Mouse (Mus musculus) fibroblast of lung, adult 2 months (primary cell): ENCODE measurements at regions not wholly inside any gene's neighbourhood (a gene's known extent, or its start where the extent isn't known, plus 50 kb on each side); places are given as distances from the start of the nearest gene placed in this dataset.

Experiments
- DNase-seq: peaks from one replicate; pipeline ENCODE4 v3.0.0-alpha.2; 2011; ENCODE audit warnings: low read depth

DNA sequence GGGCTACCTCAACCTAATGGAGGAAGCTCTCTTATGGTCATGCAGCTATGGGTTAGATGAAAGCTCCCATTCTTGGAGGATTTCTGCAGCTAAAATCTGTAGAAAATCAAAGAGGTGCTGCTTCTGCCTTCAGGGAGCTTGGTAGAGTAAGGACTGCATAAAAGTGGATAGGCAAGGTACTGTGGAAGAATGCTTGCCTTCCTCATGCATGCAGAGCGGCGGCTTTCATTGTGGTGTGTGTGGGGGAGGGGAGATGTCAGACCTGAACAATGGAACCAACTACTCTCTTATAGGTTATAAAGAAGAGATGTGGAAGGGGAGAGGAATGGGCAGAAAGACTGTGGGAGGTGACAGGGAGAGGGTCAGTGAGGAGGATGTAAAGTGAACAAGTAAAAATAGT lies 392.8 kb upstream of the Atp11b start:
- no peak for DNase-seq

DNA sequence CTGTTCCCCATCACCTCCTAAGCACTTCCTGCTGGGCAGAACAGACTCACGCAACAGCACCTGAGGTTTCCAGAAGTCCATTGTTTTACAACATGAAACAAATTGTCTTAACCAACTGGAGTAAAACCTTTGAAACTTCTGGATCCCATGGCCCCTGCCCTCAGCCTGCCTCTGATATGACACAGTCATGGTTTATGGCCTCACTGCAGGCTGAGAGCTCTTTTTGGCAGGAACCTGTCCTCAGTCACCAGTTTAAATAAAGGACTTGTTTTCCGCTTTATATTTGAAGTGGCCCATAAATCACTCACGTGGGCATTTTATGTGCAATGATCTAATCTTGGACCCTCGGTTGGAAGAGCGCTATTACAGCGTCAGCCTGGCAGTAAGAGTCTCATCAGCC lies 388.5 kb upstream of the Atp11b start:
- no peak for DNase-seq

DNA sequence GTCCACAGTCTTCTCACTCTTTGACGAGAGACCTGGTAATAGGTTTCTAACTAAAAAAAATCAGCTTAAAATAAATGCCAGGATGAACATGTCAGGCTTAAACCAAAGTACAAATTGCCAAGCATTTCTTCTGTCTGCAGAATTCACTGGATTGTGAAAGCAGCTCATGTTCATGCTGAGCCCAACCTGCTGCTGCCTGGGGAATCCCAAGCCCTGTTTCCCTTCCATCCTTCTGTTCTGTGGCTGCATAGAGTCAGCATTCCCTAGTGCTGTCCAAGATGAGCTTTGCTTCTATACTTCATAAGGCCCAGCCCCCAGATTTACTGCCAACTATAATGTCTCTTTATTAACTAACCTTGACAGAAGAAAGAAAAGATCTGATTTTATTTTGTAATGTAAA lies 381.6 kb upstream of the Atp11b start:
- DNase-seq = no peak

DNA sequence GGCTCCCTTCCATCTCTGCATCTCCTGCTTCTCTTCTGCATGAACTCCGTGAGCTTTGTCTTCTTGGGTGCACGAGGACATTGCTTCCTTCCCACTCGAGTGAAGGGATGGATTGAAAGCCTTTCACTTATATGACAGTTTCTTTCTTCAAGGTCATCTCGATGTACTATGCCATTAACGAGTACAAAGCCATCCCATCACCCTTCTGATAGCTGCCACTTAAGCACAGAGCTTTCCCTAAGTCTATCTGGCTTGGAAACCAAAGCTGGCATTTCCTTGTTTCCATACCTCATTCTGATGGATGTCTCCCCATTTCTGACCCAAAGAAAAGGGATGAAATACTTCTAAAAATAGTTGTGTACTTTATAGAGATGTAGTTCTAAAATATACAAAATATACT lies 366.5 kb upstream of the Atp11b start:
- no peak for DNase-seq

DNA sequence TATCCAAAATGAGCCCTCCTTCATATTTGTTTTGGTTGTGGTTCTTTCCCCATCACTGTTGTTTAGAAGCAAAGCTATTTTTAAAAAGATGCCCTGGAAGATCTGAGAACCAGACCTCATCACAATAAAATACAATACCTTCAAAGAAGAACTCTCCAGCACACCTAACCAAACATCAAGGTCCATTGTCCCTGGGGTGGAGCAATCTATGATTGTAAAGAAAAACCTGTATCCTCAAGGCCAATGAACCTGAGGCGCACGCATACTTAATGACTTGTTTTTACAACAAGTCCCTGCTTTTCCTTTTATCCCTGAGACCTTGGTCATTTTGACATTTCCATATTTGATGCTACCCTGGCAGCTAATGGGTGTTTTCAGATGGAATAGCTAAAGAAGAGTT lies 361.2 kb upstream of the Atp11b start:
- no peak for DNase-seq

DNA sequence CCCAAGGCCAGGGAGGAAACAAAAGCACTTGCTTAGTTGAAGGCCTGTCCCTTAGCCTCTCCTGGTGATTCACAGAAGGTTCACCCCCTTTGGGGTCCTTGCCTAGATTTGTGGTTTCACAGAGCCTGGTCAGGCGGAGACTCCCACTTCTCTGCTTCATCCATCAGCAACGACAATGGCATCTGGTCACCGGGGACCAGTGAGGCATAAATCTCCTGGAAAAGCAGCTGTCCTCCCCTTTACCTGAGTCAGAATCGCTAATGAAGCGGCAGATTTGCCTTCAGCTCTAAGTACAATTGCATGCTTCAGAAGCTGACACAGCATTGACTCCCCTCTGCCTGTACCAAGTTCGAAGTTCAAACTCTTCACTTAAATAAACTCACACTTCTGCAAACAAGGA lies 353.7 kb upstream of the Atp11b start:
- DNase-seq = no peak

DNA sequence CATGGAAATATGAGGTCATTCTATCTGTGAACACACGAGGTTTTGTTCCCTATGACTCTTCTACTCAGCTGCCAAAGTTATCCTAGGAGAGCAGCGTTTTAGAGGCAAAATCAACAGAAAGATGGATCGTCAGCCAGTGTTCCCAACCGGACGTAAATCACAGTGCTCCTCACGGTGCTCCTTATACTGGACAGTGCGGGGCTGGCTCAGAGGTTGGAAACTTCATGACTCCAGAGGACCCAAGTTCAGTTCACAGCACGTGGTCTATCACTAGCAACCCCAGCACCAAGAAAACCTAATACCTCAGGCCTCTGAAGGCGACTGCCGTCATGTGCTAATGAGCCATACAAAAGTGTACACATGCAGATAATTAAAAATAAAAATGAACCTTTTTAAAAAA lies 351.2 kb upstream of the Atp11b start:
- no peak for DNase-seq

DNA sequence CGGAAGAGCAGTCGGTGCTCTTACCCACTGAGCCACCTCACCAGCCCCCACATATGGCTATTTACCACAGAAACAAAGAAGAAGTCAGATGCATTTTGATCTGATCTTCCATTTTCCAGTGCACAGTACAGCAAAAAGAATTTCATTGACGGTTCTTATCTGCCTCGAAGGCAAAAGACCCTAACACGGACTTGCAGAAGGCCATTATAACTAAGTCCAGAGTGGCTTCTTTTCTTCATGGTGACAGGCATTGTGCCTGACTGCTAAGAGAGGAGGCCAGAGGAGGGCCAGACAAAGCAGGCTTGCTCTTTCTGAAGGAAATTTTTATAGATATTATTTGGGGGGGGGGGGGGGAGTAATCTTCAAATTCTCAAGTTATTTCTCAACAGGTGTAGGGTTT lies 350.0 kb upstream of the Atp11b start:
- no peak for DNase-seq

DNA sequence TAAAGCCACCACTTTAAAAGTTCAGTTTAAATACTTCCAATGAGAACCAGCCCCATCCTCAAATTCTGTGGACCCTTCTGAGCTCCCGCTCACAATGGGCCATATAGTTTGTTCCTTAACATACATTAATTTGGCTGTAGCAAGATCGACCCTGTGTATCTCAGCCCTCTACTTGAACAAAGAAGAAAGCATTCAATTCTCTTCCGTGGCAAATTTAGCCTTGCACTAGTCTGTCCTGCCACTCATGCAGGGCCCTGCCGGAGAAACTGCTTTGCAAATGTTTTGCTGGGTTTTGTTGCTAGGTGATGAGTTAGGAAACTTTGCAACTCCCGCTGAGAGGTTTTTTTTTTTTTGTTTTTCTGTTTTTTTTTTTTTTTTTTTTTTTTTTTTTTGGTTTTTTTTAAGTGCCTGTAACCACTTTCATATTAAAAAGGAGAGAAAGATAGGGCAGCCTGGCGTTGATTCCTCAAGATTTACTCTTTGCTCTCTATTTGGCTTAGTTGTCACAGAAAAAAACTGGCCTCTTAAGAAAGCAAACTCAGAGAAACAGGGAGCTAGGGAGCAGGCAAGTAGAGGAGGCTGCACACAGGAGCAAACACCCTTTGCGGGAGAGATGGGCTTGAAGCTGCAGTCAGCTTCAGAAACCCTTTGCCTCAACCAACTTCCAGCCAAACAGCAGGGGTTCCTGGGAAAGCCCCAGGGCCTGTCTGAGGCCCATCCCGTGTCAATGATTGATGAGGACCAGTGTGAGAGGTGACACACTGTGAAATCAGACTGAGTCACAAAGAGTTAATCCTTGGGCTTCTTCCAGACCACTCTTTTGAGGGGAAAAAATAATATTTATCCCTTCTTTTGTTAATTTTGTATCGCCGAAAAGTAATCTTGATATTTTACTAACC lies 349.2 kb upstream of the Atp11b start:
- peak; percentile 20 for DNase-seq

DNA sequence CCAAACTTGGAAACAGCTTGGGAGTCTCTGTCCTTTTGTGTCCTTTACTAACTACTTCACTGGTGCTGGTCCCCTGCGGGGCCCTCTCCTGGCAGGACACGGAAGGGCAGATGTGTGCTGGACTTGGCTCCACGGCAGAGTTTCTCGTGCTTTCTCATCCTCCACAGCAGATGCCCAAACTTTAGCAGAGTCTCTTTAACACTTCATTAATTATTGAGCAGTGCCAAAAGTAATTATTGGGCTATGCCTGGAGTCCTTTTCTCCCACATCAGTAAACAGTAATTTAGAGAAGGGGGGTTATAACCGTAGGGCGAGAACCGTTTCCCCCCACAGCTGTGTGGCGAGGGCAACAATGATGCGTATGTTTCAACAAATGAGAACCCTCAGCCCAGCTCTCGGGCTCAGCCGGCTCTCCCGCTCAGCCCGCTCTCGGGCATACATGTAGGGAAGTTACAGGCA lies 348.3 kb upstream of the Atp11b start:
- peak; percentile 13 for DNase-seq

DNA sequence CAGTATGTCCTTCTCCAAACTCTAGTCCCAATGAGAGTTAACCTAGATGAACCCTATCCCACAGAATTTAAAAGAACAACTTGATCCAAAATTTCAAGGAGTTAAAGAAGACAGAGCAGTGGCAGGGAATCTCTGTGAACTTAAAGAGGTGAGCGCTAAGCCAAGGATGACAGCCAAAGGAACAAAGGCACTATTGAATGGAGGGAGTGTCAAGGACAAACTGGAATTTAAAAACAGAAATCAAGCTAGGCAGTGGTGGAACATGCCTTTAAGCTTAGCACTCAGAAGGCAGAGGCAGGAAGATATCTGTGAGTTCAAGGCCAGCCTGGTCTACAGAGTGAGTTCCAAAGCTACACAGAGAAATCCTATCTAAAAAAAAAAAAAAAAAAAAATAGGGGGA lies 316.2 kb upstream of the Atp11b start:
- no peak for DNase-seq

DNA sequence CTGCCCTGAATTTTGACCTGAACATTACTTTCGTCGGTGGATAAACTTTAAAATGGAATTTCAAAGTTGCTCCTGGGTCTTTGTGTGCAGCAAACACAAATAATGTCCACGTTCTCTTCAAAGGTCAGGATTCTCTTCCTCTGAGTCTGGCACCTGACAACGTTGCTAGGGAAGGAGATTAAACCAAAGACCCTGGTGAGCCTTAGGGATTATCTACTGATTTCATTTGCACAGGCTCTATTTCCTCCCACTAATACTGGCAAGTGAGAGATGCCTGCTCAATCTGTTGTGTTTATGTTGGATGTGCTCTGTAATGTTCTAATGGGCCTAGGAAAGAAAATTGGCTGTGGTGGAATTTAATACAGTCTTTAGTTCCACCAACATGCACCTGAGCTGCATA lies 291.0 kb upstream of the Atp11b start:
- DNase-seq = no peak

DNA sequence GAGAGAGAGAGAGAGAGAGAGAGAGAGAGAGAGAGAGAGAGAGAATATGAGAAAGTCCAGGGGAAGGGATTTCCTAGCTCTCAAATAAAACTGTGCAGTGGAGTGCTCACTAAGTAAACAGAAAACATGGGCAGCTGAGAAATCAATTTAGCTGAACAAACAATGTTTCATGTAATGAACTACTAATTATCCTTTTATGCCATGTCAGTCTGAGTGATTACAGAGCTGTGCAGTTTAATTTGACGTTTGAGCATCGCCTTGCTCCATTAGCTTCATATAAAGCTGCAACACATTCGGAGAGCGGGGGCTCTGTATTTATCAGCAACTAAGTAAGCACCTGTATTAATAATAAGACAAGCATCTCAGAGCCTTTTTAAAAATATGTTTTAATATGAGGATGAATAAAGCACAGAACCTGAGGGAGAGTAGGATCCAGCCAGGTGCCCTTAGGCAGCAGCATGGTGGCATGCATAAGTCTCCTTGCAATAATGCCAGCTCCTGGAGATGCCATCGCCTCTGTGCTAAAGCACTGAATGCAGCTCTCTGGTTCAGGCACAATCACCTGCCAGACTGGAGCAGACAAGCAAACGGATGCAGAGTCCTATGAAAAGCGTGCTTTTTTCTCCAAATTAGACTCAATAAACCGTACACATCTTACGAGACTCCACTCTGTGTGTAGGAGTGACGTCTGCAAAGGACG lies 289.5 kb upstream of the Atp11b start:
- DNase-seq = no peak

DNA sequence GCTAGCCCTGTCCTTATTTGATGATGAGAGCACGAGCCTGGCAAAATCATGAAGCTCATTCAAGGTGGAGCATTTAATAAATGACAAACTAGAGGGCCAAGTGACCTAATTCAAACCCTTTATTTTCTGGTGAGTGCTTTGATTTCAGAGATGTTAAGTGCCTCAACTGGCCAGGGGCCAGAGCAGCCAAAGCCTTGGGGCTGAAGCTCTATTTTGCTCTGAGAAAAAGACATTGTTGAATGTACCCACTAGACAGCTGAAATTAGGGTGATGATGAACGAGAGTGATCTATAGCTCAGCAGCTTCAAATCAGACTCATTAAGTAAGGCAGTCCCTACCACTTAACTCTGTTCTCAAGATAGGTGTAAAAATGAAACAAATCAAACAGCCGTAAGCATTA lies 287.9 kb upstream of the Atp11b start:
- DNase-seq = no peak

DNA sequence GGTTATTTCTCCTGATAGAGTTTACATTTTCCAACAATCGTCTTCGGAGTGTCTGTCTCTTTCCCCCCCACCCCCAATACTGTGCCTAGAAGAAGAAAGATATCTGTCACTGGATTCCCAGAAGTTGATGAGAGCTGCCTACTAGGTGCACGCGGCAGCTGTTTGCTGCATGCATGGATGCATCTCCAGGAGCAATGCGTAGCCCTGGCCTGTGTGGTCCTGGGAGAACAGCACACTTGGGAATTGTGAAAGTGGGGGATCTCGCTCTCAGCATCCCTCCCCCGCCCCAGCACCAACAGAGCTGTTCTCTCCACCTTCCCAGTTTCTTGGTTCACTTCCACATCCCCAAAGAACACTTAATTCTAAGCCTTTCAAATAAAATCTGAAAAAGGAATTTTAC lies 280.6 kb upstream of the Atp11b start:
- DNase-seq = no peak

DNA sequence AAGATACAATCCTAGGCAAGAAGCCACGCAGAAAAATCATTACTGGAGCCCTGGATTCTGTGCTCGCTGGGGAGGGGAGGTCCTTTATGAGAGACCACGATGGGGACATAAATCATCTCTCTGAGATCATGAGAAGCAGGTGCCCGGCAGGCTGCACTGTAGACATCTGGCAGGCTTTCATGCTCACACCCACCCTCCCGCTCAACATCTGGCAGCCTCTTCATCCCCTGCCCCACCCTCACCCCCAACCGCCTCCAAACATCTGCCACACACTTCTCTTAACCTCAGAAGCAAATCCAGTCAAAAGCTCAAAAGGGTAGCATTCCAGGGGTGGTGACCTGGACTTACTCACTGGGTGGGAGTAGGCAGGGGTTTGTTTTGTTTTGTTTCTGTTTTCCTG lies 279.5 kb upstream of the Atp11b start:
- DNase-seq = no peak

DNA sequence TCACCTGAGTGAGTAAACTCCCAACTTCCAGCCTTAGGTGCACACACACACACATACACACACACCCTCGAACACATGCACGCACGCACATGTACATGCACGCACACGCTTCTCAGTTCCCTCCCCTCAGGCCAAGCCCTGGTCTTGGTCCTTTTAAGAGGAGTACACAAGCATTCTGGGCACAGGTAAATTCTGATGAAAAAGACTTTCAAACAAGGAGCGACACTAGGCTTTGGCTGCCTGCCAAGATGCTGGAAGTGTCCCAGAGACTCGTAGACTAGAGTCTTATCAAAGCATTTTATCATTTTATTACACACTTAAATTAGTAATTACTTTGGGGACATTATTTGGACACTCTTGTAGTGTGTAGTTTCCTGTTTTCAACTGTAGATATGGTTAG lies 278.6 kb upstream of the Atp11b start:
- no peak for DNase-seq

DNA sequence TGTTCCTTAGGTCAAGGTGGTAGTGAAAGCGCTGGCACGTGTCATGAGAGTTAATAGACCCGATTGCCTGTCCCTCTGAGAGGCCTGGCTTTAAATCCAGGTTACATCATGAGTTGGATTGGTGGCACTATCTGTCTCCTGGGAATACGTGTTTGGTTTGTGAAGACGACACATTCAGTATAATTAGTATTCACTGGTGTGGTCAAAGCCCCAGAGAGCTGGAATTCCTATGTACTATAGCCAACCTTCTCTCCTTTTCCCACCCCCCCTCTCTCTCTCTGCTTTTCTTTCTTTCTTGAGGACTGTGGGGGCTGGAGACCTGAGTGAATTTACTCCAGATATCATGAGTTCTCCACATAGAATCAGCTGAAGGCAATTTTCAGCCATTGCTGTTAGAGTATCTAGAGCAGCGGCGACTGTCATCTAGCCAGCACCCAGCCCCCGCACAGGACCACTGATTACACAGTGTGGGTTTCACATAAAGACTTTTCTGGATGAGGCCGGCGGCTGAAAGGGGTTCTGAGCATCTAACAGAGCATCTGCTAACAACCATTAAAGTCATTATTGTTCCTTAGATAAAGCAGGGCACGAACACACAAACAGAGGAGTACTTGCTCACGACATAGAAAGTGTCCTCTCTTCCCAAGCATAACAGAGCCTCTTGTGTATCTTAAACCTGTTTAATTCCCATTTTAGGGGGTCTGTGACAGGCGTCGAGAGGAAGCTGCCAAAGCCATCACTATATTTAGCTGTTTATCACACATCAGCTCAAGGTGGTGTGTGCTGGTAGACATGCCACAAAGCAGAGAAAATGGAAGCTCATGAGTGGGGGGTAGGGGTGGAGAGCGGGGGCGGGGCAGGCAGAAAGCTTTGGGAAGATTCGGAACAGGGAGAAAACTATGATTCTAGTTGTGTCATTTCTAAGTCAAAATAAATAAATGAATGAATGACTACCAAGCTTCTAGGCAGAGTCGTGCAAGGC lies 272.9 kb upstream of the Atp11b start:
- DNase-seq = no peak

DNA sequence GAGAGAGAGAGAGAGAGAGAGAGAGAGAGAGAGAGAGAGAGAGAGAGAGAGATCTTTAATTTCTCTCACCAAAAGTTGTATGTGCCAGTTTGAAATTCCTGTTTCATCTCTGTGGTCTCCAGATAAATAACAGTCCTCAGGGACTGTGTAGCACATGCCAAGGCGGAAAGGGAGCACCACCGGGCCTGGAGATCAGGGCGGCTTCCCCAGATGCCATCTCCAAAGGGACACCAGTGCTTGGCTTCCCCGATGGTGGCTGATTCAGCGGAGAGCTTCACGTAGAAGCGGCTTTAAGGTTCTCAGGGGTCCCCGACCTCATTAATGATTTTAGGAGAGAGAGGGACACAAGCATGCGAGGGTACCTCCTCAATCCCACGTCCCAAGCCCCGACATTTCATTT lies 272.1 kb upstream of the Atp11b start:
- no peak for DNase-seq

DNA sequence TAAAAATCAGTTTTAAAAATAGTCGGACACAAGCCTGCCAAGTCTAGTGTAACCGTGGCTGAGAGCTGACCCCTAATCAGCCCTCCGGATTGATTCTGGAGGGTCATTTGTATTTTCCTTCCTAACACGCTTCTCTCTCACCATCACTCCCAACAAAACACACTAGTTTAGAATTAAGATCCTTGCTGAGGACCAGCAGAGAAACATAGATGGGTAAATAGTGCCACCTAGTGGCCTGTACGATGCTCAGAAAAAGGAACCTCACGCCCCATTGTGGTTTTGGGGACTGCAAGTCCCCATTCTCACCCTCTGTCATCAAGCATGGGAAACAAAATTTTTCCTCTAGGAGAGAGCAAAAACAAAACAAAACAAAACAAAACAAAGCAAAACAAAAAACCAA lies 271.6 kb upstream of the Atp11b start:
- DNase-seq = peak; percentile 28

DNA sequence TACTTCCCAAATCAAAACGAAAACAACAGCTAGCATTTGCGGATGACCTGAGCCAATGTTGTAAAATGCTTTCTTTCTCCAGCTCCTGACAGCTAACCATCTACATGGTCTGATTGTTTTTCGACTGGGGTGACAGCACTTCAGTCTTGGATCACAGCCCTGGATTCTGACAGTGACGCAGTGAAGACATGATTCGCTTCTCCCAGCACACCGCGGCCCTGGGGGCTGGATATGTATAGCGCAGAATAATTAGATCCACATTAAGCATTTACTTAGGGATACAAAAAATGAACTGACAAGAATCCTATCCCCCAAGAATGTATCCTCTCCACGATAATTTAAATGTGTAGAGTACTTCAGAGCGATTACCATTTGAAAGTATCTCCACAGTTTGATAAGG lies 271.1 kb upstream of the Atp11b start:
- DNase-seq = no peak
